Mouse (Mus musculus): ENCODE measurements around the gene Gm7971. TPM values are rescaled to one million over a fixed set of nuclear protein-coding genes. Genes with fewer than 3 reads are reported as not detected.
"Not testable (repeated sequence)": the region's sequence is repeated elsewhere in the genome, so short reads cannot be mapped to it uniquely, and the experiment has no call there.

The Gm7971 gene
- total RNA-seq (2021): not detected
- polyA plus RNA-seq (2012; rRNA removed): not detected in 2 replicates
- long read RNA-seq: 0 reads

- not testable (repeated sequence) for DNase-seq
Observed at GRCm38 (mm10) chr5:95594775-95595174, at the start of gene Gm7971. Gm7971 (minus strand) TSS chr5:95594875.

Other genes starting within 250 kb of the Gm7971 start
- gene D5Ertd577e, start 138.1 kb downstream of the Gm7971 start, total RNA-seq (2021): not detected
- not detected in 2 replicates for gene D5Ertd577e, start 138.1 kb downstream of the Gm7971 start, polyA plus RNA-seq (2012; rRNA removed)
- gene Gm3286, start 84.1 kb downstream of the Gm7971 start, total RNA-seq (2021): not detected
- not detected in 2 replicates for gene Gm3286, start 84.1 kb downstream of the Gm7971 start, polyA plus RNA-seq (2012; rRNA removed)
- not detected for gene Gm7978, start 141.3 kb upstream of the Gm7971 start, total RNA-seq (2021)
- gene Gm7978, start 141.3 kb upstream of the Gm7971 start, polyA plus RNA-seq (2012; rRNA removed): not detected in 2 replicates
- not detected for gene Gm7982, start 147.1 kb upstream of the Gm7971 start, total RNA-seq (2021)
- not detected in 2 replicates for gene Gm7982, start 147.1 kb upstream of the Gm7971 start, polyA plus RNA-seq (2012; rRNA removed)
- gene E330014E10Rik, start 181.1 kb upstream of the Gm7971 start, total RNA-seq (2021): not detected
- not detected in 2 replicates for gene E330014E10Rik, start 181.1 kb upstream of the Gm7971 start, polyA plus RNA-seq (2012; rRNA removed)